Mouse (Mus musculus): Measurements from ENCODE around the gene Scgb2b15.
"Not testable (repeated sequence)": the region's sequence is repeated elsewhere in the genome, so short reads cannot be mapped to it uniquely, and the experiment has no call there.

Gene Scgb2b15

DNA sequence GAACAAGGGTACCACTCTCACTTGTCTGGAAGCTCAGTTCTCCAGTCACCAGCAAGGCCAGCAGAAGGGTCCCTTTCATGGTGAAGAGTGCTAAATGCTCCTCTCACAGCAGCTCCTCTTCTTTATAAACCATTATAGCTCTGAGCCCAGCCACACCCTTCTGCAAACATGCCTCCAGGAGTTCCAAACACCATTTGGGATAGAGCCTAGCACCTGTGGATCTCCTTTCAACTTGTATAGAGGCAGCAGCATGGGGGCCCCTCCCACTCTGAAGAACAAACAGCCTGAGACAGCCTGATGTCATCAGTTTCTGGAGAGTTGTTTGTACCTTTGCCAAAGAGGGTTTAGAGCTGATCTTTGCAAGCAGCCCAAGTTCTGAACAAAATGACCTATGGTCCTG lies at the start of gene Scgb2b15:
Gene Scgb2b15, minus strand, starts transcription at position 101 of the 400 bp plus-strand sequence.
- DNase-seq (ENCODE audit: low spot score in 2 of 2), result not testable (repeated sequence)

DNA sequence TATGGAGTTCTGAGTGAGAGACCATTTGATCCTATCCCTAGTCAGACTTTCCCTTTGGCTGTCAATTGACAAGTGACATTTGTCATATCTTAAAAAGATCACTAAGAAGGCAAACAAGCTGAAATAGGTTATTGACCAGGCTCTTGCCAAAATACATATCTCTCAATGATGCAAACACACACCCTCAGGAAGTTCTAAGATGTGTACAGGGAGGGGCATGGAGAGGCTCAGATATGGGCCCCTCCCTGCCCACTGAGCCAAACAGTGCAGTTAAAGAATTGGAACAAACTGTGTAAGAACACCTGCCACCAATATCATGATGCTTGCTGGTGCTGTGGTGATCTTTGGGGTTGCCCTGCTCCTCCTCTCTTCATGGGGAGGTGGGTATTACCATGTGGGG lies 6.8 kb upstream of the Scgb2b15 start, which contains the start of gene Scgb1b15:
Gene Scgb1b15, plus strand, starts transcription at position 301 of the 400 bp plus-strand sequence.
- not testable (repeated sequence) for DNase-seq (ENCODE audit: low spot score in 2 of 2)

Measured in right cerebral cortex, postnatal 10 days (tissue).